Mouse (Mus musculus): ENCODE measurements around the gene Flrt1.

GRCm38 (mm10) chr19:7135525-7135924 is 30.0 kb upstream of the Flrt1 start:
- TF ChIP-seq CTCF (IDR thresholded peaks at IDR 0.05; ENCODE audit: low read depth, low read length): no peak
- no peak for TF ChIP-seq POLR2A (IDR thresholded peaks at IDR 0.05; ENCODE audit: extremely low read depth, insufficient read depth, low read length)

Data from liver, adult 2 months (tissue).